Mouse (Mus musculus) liver, postnatal 0 days (tissue): Measurements from ENCODE around the gene Otos.

Source experiments
- CTCF ChIP-seq: sonication (generic); IDR thresholded peaks from 2 replicates; pipeline ENCODE4 v1.5.1; 2016; ENCODE audit warnings: antibody characterized with exemption, low read depth
- EP300 ChIP-seq: IDR thresholded peaks from 2 replicates; pipeline ENCODE4 v1.6.1; 2016; ENCODE audit warnings: antibody characterized with exemption, low read depth, mild to moderate bottlenecking

DNA sequence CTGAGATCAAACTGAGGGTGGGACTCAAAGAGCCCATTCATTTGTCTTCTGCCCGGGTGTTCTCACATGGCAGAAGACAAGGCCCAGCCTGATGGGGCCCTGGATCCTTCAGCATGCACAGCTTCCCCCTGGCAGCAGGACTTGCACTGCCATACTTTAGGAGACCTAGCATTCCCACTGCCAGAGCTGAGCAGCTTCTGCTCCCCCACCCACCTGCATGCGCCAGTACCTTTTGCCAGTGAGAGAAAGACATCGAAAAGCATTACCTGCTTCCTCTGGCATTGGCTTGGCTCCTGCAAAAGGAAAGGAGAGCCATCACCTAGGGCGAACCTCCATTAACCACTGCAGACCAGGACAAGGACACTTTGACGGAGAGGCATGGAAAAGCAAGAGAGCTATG is 3.7 kb downstream of the Otos start:
- no peak for TF ChIP-seq CTCF
- no peak for TF ChIP-seq EP300
